Mouse (Mus musculus): ENCODE data around the gene Cdc40. TPM values are rescaled to one million over a fixed set of nuclear protein-coding genes. Genes with fewer than 3 reads are reported as not detected.
"Not testable (repeated sequence)": the region's sequence is repeated elsewhere in the genome, so short reads cannot be mapped to it uniquely, and the experiment has no call there.

Gene Cdc40
- polyA plus RNA-seq, 1 experiment from 2014 or later, result 28.0 TPM

DNA sequence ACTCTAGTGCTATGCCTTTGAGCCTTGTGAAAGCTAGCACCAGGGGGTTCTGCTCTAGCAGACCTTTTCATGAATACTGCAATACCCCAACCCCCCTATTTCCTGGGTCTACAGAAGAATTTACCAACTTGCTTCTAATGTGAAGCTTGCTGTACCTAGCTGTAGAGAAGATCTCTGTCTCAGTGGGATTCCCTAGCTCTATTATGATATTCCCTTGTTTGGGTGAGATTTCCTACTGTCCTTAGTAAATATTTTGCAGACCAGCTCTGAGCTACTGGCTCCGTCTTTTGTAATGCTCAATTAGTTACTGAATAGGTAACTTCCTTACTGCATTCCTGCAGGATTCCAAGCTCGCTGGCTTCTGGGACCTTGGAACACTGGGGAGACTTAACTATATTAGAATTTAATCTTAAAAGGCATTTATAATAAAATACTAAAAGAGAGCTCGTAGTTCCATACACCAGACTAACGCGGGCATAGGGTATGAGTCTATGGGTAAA lies 73.7 kb downstream of the Cdc40 start:
- H3K9me3 ChIP-seq; H3K27me3 ChIP-seq (ENCODE audit: insufficient read depth, poor library complexity, severe bottlenecking); H3K4me1 ChIP-seq (replicated peaks); H3K4me3 ChIP-seq; H3K27ac ChIP-seq; DNase-seq (ENCODE audit: low spot score); H3K36me3 ChIP-seq: not testable (repeated sequence)
- WGBS, result 25% methylated on average over 5 of the region's 5 CpGs

DNA sequence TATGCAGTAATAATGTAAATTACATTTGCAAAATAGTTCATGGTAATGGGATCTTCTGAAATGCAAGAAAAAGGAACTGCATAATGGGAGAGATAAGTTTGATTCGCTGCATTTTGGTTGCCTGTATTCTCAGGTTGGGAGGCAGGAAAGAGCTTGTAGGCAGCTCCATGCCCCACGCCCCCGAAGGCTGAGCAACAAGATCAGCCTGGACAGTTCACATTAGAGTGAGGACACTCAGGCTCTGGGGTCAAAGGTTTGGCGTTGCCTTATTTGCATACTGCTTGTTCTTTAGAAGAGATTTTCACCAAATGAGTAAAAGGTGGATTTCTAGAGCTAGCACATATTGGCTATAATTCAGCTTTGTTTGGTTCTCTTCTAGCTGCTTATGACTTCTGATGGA lies 76.9 kb downstream of the Cdc40 start:
- 0 out of 2 replicates have a peak, but pooled peaks cover 3% of the 10 kb centered on the region for H3K27me3 ChIP-seq (ENCODE audit: insufficient read depth, poor library complexity, severe bottlenecking)
- no peaks in the 10 kb centered on the region for H3K4me1 ChIP-seq (replicated peaks)
- H3K4me3 ChIP-seq, result no peak overlapping the region
- H3K9me3 ChIP-seq, result no peaks in the 10 kb centered on the region
- no peaks in the 10 kb centered on the region for H3K36me3 ChIP-seq
- DNase-seq (ENCODE audit: low spot score), result no peak
- H3K27ac ChIP-seq, result no peak overlapping the region
- WGBS, result 83% methylated on average over 4 of the region's 4 CpGs

DNA sequence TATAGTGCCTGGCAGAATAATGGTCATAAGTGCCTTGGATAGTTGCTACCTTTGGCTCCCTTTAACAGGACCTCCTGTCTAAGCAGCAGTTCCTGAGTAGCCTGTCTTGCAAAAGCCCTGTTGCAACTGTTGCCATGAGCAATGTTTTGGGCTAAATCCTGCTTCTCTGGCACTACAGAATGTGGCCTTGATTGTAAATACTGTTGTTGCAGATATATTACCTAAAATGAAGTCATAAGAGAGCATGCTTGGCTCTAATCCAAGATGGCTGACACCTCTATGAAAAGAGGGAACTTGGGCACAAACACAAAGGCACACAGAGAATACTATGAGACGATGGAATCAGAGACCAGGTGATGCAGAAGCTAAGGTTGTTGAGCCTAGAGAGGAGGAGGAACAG lies 77.9 kb downstream of the Cdc40 start:
- Histone ChIP-seq H3K4me3 (no peak overlapping the region), H3K36me3 (no peaks in the 10 kb centered on the region), H3K4me1 (replicated peaks) (no peaks in the 10 kb centered on the region), H3K27ac (no peak overlapping the region), H3K9me3 (no peaks in the 10 kb centered on the region), H3K27me3 (ENCODE audit: insufficient read depth, poor library complexity, severe bottlenecking) (no peaks in the 10 kb centered on the region)
- WGBS, result 85% methylated on average over 1 of the region's 1 CpGs
- no peak for DNase-seq (ENCODE audit: low spot score)

DNA sequence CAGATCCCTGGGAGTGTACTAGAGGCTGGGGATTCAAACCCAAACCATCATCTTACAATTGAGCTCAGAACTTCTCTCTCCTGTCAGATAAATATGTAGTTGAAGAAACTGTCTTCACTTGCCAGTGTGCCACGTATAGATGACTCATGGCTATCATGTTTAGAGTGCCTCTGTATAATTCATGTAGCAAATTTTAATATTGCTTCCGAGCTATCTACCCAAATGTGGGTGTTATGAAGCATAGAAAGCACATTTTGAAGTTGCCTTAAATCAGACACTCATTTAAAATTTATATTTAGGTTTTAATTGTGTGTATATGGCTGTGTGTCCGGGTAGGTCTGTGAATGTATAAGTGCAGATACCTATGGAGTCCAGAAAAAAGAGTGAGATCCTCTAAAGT lies 91.0 kb downstream of the Cdc40 start:
- WGBS, result 83% methylated on average over 3 of the region's 3 CpGs
- Histone ChIP-seq H3K27me3 (ENCODE audit: insufficient read depth, poor library complexity, severe bottlenecking) (no peaks in the 10 kb centered on the region), H3K4me3 (no peak overlapping the region), H3K36me3 (no peaks in the 10 kb centered on the region), H3K9me3 (no peaks in the 10 kb centered on the region), H3K27ac (no peak overlapping the region), H3K4me1 (replicated peaks) (0 out of 2 replicates have a peak, but pooled peaks cover 3% of the 10 kb centered on the region)
- DNase-seq (ENCODE audit: low spot score), result no peak

DNA sequence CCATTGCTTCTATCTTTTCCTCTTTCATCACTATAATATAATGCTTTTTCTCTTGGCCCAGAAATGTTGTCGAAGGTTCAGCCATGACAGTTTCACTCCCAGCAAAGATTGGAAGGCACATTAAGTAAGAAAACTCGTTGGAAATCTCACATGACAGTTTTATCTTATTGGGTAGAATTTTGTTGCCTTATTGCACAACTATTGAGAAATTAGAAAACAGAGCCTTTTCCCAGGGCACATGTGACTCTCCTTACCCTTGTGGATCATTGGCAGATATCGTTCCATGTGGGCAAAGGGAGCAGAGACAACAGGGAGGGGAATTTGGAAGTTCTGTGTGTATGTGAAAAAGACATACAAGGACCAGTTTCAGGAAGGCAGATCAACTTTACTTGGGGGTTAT lies 92.7 kb downstream of the Cdc40 start:
- 0 out of 2 replicates have a peak, but pooled peaks cover 4% of the 10 kb centered on the region for H3K9me3 ChIP-seq
- no peak overlapping the region for H3K4me3 ChIP-seq
- H3K36me3 ChIP-seq, result no peaks in the 10 kb centered on the region
- 81% methylated on average over 3 of the region's 3 CpGs for WGBS
- DNase-seq (ENCODE audit: low spot score), result no peak
- H3K4me1 ChIP-seq (replicated peaks), result no peaks in the 10 kb centered on the region
- H3K27ac ChIP-seq, result no peak overlapping the region
- no peaks in the 10 kb centered on the region for H3K27me3 ChIP-seq (ENCODE audit: insufficient read depth, poor library complexity, severe bottlenecking)

Other genes with a start within 250 kb of the Cdc40 start
- 1.2 and 1.4 TPM in 2 replicates for gene Mettl24, start 200.0 kb downstream of the Cdc40 start, polyA plus RNA-seq (2016; fragmentation: Nextera tagmentation; extraction: Ambion mirVana)
- 51.6 and 60.5 TPM in 2 replicates for gene Wasf1, start 164 bp upstream of the Cdc40 start, polyA plus RNA-seq (2016; fragmentation: Nextera tagmentation; extraction: Ambion mirVana)
- not detected in 2 replicates for gene Gpr6, start 189.0 kb upstream of the Cdc40 start, polyA plus RNA-seq (2016; fragmentation: Nextera tagmentation; extraction: Ambion mirVana)